Mouse (Mus musculus) olfactory bulb, adult 2 months (tissue): Measurements from ENCODE around the gene Lrig2.

Experiments used
- CTCF ChIP-seq: fragments of 200-500 bp; IDR thresholded peaks from 2 replicates; pipeline ENCODE4 v1.5.1; 2012; ENCODE audit warnings: low read depth, mild to moderate bottlenecking, low read length, moderate library complexity; ENCODE audit not compliant: insufficient read depth
- POLR2A ChIP-seq: fragments of 200-500 bp; IDR thresholded peaks from 2 replicates; pipeline ENCODE4 v1.6.1; 2012; ENCODE audit warnings: mild to moderate bottlenecking, low read depth, low read length, moderate library complexity; ENCODE audit not compliant: insufficient read depth

DNA sequence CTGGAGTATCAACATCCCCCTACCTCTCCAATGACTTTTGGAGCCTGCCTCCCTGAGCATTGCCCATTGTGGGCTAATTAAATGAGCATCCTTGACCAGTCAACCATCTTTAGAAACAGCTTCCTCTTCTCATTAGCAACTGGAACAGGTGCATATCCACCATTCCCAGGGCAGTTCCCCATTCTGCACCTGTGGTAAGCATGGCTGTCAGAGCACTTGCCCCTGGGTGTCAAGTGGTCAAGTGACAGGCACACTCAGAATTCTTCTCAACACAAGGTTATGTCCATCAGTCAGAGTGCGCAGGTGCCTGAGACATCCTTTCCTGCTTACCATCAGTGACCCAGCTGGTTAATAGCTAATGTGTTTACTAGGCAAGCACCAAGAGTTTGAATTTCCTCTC lies 72.9 kb downstream of the Lrig2 start:
- TF ChIP-seq POLR2A (no peak), CTCF (no peak)
